9 mouse cellular contexts compared by ENCODE assay signal in the genomic region with DNA sequence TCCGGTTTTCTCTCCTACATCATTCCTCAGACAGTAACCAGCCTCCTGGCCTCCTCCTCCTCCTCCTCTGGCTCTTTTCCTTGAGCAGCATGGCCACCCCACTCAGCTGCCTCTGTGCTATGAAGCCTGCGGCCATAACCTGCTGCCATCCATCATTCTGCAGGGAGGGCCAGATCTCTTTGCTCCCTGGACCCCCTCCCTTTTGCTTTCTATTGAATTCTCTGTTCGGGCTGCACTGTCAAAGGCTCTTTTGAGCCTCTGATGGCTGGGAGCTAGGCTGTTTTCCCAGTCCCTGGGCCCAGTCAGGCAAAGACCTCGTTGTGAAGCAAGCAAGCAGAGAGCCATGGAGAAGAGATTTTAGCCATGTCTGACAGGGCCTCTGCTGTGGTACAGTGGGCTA. TPM values are rescaled to one million over a fixed set of nuclear protein-coding genes. Genes with fewer than 3 reads are reported as not detected.
DNase-seq lines count a peak whose midpoint lies in the region; ATAC-seq and TF ChIP-seq lines count a peak whose summit lies in the region.
"Had no signal": no experiment of that assay in that cellular context is flagged by ENCODE, and none has a peak within 500 bp of the region (broad histone marks: within the 10 kb centered on the region; RNA-seq: fewer than 3 reads in every experiment).

No protein-coding gene starts in this region.

- no peak for TF ChIP-seq POLR2A in embryonic fibroblast, embryonic 13.5 days (IDR thresholded peaks at IDR 0.05; ENCODE audit: low read depth, low read length)

- DNase-seq in kidney, postnatal 25 days, result no peak
- DNase-seq in neural tube, embryonic 11.5 days (ENCODE audit: low spot score), result peak; percentile 64
- no peak for DNase-seq in urinary bladder, postnatal 10 days (ENCODE audit: low spot score)
- DNase-seq in liver, result no peak
- DNase-seq: kidney, adult 2 months had no signal

- H3K27ac ChIP-seq in kidney, embryonic 16.5 days (ENCODE audit: low read length), result 0 out of 2 replicates have a peak overlapping the region, but pooled peaks have one; percentile 14
- H3K27ac ChIP-seq in embryonic fibroblast, embryonic 13.5 days (ENCODE audit: insufficient read depth, low read length), result peak overlapping the region; percentile 42; the same call in 1 of the 2 replicates
- H3K27ac ChIP-seq in hindbrain, embryonic 15.5 days (replicated peaks), result peak overlapping the region; percentile 85
- peak overlapping the region; percentile 71 for H3K27ac ChIP-seq in neural tube, embryonic 11.5 days (ENCODE audit: low read depth, low read length)

- no peak overlapping the region for H3K4me3 ChIP-seq in kidney, embryonic 16.5 days (ENCODE audit: low read length)
- H3K4me3 ChIP-seq in embryonic fibroblast, embryonic 13.5 days (ENCODE audit: insufficient read depth, low read length), result no peak overlapping the region
- no peak overlapping the region for H3K4me3 ChIP-seq in hindbrain, embryonic 15.5 days
- H3K4me3 ChIP-seq in neural tube, embryonic 11.5 days (ENCODE audit: low read depth, low read length), result no peak overlapping the region

- no peaks in the 10 kb centered on the region for H3K27me3 ChIP-seq in kidney, embryonic 16.5 days (ENCODE audit: insufficient read depth, low read length)
- H3K27me3 ChIP-seq in hindbrain, embryonic 15.5 days, result no peaks in the 10 kb centered on the region
- H3K27me3 ChIP-seq in neural tube, embryonic 11.5 days (ENCODE audit: control insufficient read depth, insufficient read depth, low read length), result no peaks in the 10 kb centered on the region

- H3K9ac ChIP-seq in kidney, embryonic 16.5 days (replicated peaks; ENCODE audit: low read length), result no peak overlapping the region; the same call in 1 of the 2 replicates
- H3K9ac ChIP-seq in hindbrain, embryonic 15.5 days, result no peak overlapping the region
- peak overlapping the region; percentile 24; the same call in 1 of the 2 replicates for H3K9ac ChIP-seq in neural tube, embryonic 11.5 days (ENCODE audit: low read length)

- peaks cover 14% of the 10 kb centered on the region for H3K4me1 ChIP-seq in kidney, embryonic 16.5 days (ENCODE audit: insufficient read depth, low read length)
- H3K4me1 ChIP-seq in embryonic fibroblast, embryonic 13.5 days (ENCODE audit: control insufficient read depth, insufficient read depth, low read length), result peaks cover 14% of the 10 kb centered on the region
- peaks cover 53% of the 10 kb centered on the region for H3K4me1 ChIP-seq in hindbrain, embryonic 15.5 days (replicated peaks)
- peaks cover 28% of the 10 kb centered on the region for H3K4me1 ChIP-seq in neural tube, embryonic 11.5 days (ENCODE audit: control insufficient read depth, insufficient read depth, low read length)

- H3K9me3 ChIP-seq in kidney, embryonic 16.5 days (ENCODE audit: low read length), result no peaks in the 10 kb centered on the region
- no peaks in the 10 kb centered on the region for H3K9me3 ChIP-seq in hindbrain, embryonic 15.5 days
- no peaks in the 10 kb centered on the region for H3K9me3 ChIP-seq in neural tube, embryonic 11.5 days (ENCODE audit: control insufficient read depth, low read length)
- H3K9me3 ChIP-seq: G1E had no signal

- no peak overlapping the region for H3K4me2 ChIP-seq in kidney, embryonic 16.5 days (replicated peaks; ENCODE audit: low read depth, low read length)
- H3K4me2 ChIP-seq in hindbrain, embryonic 15.5 days, result no peak overlapping the region
- no peak overlapping the region for H3K4me2 ChIP-seq in neural tube, embryonic 11.5 days (ENCODE audit: low read depth)

- no peak for ATAC-seq in kidney, embryonic 16.5 days (ENCODE audit: low FRiP score, low TSS enrichment)
- peak; percentile 63 for ATAC-seq in hindbrain, embryonic 15.5 days (ENCODE audit: low FRiP score, low read depth)
- peak; percentile 74 for ATAC-seq in neural tube, embryonic 11.5 days (ENCODE audit: insufficient read depth, low FRiP score, low TSS enrichment)

- WGBS in kidney, embryonic 16.5 days, result 32% methylated on average over 4 of the region's 4 CpGs
- WGBS in hindbrain, embryonic 15.5 days, result 16% methylated on average over 4 of the region's 4 CpGs
- 23% methylated on average over 4 of the region's 4 CpGs for WGBS in neural tube, embryonic 11.5 days

- TF ChIP-seq CTCF in embryonic fibroblast, embryonic 13.5 days (IDR thresholded peaks at IDR 0.05; ENCODE audit: borderline replicate concordance, insufficient read depth, low read length), result no peak

- H3K36me3 ChIP-seq in kidney, embryonic 16.5 days (ENCODE audit: insufficient read depth, low read length), result no peaks in the 10 kb centered on the region
- H3K36me3 ChIP-seq in hindbrain, embryonic 15.5 days, result peaks cover 68% of the 10 kb centered on the region
- H3K36me3 ChIP-seq in neural tube, embryonic 11.5 days (ENCODE audit: control insufficient read depth, insufficient read depth, low read length), result peaks cover 9% of the 10 kb centered on the region; the same call in 1 of the 2 replicates
- H3K36me3 ChIP-seq: G1E had no signal

RNA-seq across cellular contexts. Expression of a gene that starts 18.7 kb away (rescaled TPM):
- 12.6 and 13.7 TPM in 2 replicates for polyA plus RNA-seq in kidney, embryonic 16.5 days (2015; fragmentation: Nextera tagmentation; extraction: Ambion mirVana)
- 18.9 and 29.2 TPM in 2 replicates for polyA plus RNA-seq in embryonic fibroblast, embryonic 13.5 days (2011; ENCODE audit: insufficient read length, low read depth, missing spikeins)
- 220 and 239 TPM in 2 replicates for polyA plus RNA-seq in hindbrain, embryonic 15.5 days (2015; fragmentation: Nextera tagmentation; extraction: Ambion mirVana)
- polyA plus RNA-seq in neural tube, embryonic 11.5 days (2014; fragmentation: Nextera tagmentation; extraction: Ambion mirVana), result 153 and 172 TPM in 2 replicates

RNA-seq across cellular contexts. Expression of a gene that starts 39.6 kb away (rescaled TPM):
- 59.5 and 59.6 TPM in 2 replicates for polyA plus RNA-seq in kidney, embryonic 16.5 days (2015; fragmentation: Nextera tagmentation; extraction: Ambion mirVana)
- polyA plus RNA-seq in embryonic fibroblast, embryonic 13.5 days (2011; ENCODE audit: insufficient read length, low read depth, missing spikeins), result 52.1 and 57.8 TPM in 2 replicates
- polyA plus RNA-seq in hindbrain, embryonic 15.5 days (2015; fragmentation: Nextera tagmentation; extraction: Ambion mirVana), result 64.4 and 66.8 TPM in 2 replicates
- 50.3 and 52.3 TPM in 2 replicates for polyA plus RNA-seq in neural tube, embryonic 11.5 days (2014; fragmentation: Nextera tagmentation; extraction: Ambion mirVana)

Comparison
In these comparisons a context has a peak if more than half of its experiments do, and no peak if none do; other contexts are left out.
1. H3K27ac ChIP-seq: peak in every context shown above with its lines; median percentile 85 in hindbrain, embryonic 15.5 days; 71 in neural tube, embryonic 11.5 days; 42 in embryonic fibroblast, embryonic 13.5 days; 14 in kidney, embryonic 16.5 days.